ENCODE assay signal across 8 mouse cellular contexts in the genomic region with DNA sequence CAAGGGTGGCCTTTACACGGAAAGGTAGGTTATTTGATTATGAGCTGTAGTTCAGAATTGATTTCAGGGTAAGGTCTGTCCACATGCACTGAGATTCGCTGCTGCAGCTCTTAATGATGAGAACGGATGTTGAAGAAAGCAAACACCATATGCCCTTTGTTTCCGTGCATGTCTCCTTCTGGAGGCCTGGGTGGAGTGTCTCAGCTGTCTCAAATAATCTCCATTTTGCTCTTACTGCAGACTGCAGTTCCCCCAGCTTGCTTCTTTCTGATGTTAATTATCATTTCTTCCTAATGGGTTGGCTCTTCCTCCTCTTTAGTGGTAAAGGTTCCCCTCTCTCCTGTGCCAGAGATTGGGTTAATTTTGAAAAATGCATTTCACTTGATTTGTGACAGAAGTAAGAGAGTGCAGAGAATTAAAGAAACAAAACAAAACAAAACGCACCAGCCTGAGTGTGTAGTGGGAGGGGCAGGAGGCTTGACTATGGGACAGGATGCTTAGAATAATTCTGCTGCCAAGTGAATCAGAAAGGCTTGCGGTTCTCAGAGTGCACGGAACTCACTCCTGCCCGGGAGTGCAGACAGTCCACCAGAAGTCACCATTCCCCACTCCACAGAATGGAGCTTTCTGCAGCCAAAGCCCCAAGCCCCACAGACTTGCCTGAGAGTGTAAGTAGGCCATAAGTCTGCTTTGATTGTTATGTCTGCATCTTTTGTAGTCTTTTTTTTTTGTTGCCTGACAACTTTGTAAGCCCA.
DNase-seq lines count a peak whose midpoint lies in the region; ATAC-seq lines count a peak whose summit lies in the region.

No protein-coding gene starts in this region.

- no peak for ATAC-seq in kidney, embryonic 16.5 days (ENCODE audit: low FRiP score, low TSS enrichment)
- ATAC-seq in hindbrain, embryonic 12.5 days (ENCODE audit: low FRiP score) = peak; percentile 60; the same call in 1 of the 2 replicates
- ATAC-seq in neural tube, embryonic 15.5 days (ENCODE audit: low FRiP score) = no peak

- peaks cover 14% of the 10 kb centered on the region; the same call in 1 of the 2 replicates for H3K27me3 ChIP-seq in kidney, embryonic 16.5 days (ENCODE audit: insufficient read depth, low read length)
- peaks cover 22% of the 10 kb centered on the region for H3K27me3 ChIP-seq in hindbrain, embryonic 12.5 days
- H3K27me3 ChIP-seq in neural tube, embryonic 15.5 days (replicated peaks) = 0 out of 2 replicates have a peak, but pooled peaks cover 8% of the 10 kb centered on the region

- H3K27ac ChIP-seq in kidney, embryonic 16.5 days (ENCODE audit: low read length) = peak overlapping the region; percentile 76
- peak overlapping the region; percentile 57; the same call in 1 of the 2 replicates for H3K27ac ChIP-seq in hindbrain, embryonic 12.5 days
- H3K27ac ChIP-seq in neural tube, embryonic 15.5 days (replicated peaks) = peak overlapping the region; percentile 37; the same call in 1 of the 2 replicates

- WGBS in kidney, embryonic 16.5 days = 37% methylated on average over 8 of the region's 8 CpGs
- WGBS in hindbrain, embryonic 12.5 days = 34% methylated on average over 8 of the region's 8 CpGs
- 33% methylated on average over 8 of the region's 8 CpGs for WGBS in neural tube, embryonic 15.5 days

- no peak overlapping the region for H3K4me3 ChIP-seq in kidney, embryonic 16.5 days (ENCODE audit: low read length)
- no peak overlapping the region for H3K4me3 ChIP-seq in hindbrain, embryonic 12.5 days
- H3K4me3 ChIP-seq in neural tube, embryonic 15.5 days (replicated peaks) = no peak overlapping the region

- 0 out of 2 replicates have a peak, but pooled peaks cover 15% of the 10 kb centered on the region for H3K4me1 ChIP-seq in kidney, embryonic 16.5 days (ENCODE audit: insufficient read depth, low read length)
- 0 out of 2 replicates have a peak, but pooled peaks cover 10% of the 10 kb centered on the region for H3K4me1 ChIP-seq in hindbrain, embryonic 12.5 days
- H3K4me1 ChIP-seq in neural tube, embryonic 15.5 days = peaks cover 5% of the 10 kb centered on the region; the same call in 1 of the 2 replicates

- H3K4me2 ChIP-seq in kidney, embryonic 16.5 days (replicated peaks; ENCODE audit: low read depth, low read length) = peak overlapping the region; percentile 27
- no peak overlapping the region for H3K4me2 ChIP-seq in hindbrain, embryonic 12.5 days (replicated peaks)
- no peak overlapping the region for H3K4me2 ChIP-seq in neural tube, embryonic 15.5 days

- no peak for DNase-seq in kidney, adult 11 months
- DNase-seq in ZHBTc4 (ENCODE audit: low read depth, low spot score) = peak; percentile 4
- DNase-seq in urinary bladder, postnatal 10 days (ENCODE audit: low spot score) = no peak
- no peak for DNase-seq in left cerebral cortex, postnatal 14 days (ENCODE audit: low spot score in 2 of 2)
- no peak for DNase-seq in ovary, postnatal 14 days (ENCODE audit: low spot score)

- no peaks in the 10 kb centered on the region for H3K9me3 ChIP-seq in kidney, embryonic 16.5 days (ENCODE audit: low read length)
- no peaks in the 10 kb centered on the region for H3K9me3 ChIP-seq in hindbrain, embryonic 12.5 days (replicated peaks)
- H3K9me3 ChIP-seq in neural tube, embryonic 15.5 days (replicated peaks) = no peaks in the 10 kb centered on the region

- H3K9ac ChIP-seq in kidney, embryonic 16.5 days (replicated peaks; ENCODE audit: low read length) = no peak overlapping the region
- H3K9ac ChIP-seq in hindbrain, embryonic 12.5 days = no peak overlapping the region
- H3K9ac ChIP-seq in neural tube, embryonic 15.5 days (replicated peaks) = no peak overlapping the region

- no peaks in the 10 kb centered on the region for H3K36me3 ChIP-seq in kidney, embryonic 16.5 days (ENCODE audit: insufficient read depth, low read length)
- no peaks in the 10 kb centered on the region for H3K36me3 ChIP-seq in hindbrain, embryonic 12.5 days
- no peaks in the 10 kb centered on the region for H3K36me3 ChIP-seq in neural tube, embryonic 15.5 days

- intact Hi-C loops in left cerebral cortex, postnatal 14 days (cut with DNase I) = no loop called here
